Mouse (Mus musculus) urinary bladder, adult 2 months (tissue): ENCODE measurements around the gene Esp8. TPM values are rescaled to one million over a fixed set of nuclear protein-coding genes. Genes with fewer than 3 reads are reported as not detected.
"Not testable (repeated sequence)": the region's sequence is repeated elsewhere in the genome, so short reads cannot be mapped to it uniquely, and the experiment has no call there.

Source experiments
- DNase-seq: peaks from one replicate; pipeline ENCODE4 v3.0.0; 2022; ENCODE audit warnings: low spot score
- polyA plus RNA-seq: library from polyadenylated mRNA; depleted of rRNA; stranded (reverse); fragments of >200 nt; gene quantifications from 2 replicates; pipeline ENCODE4 v1.2.3, GENCODE M21; 2012; rRNA removed

Esp8 gene
- polyA plus RNA-seq: not detected in 2 replicates

DNA sequence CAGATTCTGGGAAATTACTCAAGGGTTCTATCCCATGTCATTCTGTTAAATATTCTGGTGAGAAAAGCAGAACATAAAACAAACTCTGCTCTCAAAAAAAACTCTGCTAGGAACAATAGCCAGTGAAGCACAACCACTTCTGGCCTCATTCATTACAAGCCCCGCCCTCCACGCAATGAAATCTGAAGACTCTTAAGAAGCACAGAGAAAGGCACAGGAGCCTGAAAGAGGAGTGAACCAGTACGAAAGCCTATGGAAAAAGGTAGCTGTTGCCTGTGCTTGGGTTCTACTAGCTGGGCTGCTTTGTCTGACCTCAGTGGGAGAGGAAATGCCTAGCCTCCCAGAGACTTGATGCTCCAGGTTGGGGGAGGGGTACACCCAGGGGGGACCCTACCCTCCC, at the start of gene Esp8:
Gene Esp8 (plus strand): TSS at position 205 of the 400 bp plus-strand sequence.
- no peak for DNase-seq

DNA sequence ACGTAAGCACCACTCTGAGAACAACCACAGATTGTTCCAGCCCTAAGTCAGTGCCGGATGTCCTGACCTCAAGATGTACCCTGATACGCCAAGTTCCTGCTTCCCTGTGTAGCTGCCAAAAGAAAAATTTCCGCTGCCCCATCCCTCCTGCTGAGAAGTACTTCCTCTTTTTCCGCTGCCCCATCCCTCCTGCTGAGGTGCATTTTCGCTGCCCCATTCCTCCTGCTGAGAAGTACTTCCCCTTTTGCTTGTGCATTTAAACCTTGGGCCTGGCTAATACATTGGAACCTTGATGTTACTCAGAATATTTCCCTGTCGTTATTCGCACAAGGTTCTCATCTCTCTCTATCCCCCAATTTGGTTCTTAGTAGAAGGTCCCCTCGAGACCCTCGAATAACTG, 36.3 kb upstream of the Esp8 start:
- DNase-seq: not testable (repeated sequence)

DNA sequence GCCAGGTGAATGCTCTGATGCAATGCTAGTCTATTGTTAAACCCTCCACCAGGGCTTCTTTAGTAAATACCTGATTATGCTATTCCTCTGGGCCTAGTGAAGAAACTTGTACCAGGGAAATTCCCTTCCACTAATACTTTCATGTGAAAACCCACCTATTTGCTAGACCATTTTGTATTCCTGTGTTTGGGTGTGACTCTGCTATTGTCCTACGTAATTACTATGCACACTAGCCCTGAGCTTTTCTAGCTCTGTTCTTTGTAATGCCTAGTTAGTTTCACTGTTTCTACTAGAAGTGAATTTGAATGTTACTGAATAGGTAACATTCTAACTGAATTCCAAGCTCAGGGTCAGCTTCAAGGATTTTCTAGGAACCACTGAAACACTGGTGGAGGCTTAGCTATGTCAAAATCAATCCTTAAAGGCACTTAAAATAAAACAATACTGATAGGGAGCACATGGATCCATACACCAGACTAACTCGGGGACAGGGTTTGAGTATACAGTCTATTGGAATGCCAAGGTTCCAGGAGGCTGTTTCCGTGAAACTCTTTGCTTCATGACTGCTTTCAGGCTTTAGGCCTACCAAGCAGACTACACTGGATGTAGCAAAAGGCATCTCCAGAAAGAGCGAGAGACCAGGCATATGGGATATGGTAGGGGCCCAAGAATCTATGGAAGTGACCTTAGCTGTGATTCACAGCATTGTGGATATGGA, 24.2 kb upstream of the Esp8 start:
- DNase-seq: not testable (repeated sequence)

DNA sequence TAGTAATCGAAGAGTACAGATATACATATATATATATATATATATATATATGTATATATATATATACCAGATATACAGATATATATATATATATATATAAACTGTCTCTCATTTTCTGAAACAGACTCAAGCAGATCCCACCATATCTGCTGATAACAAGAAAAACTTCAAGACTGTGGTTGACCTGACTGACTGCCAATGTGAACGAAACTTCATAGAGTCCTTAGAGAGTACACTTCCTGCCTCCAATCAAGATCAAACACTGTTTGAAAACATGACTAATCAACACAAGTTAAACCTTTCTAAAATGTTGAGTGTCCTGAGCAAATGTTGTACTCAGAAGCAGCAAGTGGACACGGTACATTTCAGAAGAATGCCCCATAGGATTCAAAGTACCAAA, 10.0 kb downstream of the Esp8 start:
- DNase-seq: no peak

DNA sequence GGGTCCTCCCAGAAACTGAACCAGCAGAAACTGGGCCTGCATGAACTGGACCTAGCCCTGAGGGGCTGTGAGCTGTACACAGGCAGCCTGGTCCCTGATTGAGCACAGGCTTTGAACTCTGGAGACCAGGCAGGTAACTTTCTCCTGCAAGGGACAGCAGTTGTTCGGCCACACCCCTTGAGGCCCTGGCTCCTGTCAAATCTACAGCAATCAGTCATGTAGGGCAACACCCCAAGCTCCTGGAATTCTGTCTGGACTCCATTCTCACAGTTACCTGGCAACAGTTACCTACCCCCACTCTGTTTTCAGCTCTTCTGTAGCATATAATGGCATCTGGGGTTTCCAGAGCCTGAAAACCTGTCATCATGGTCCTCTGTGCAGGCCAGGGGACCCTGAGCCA, 11.3 kb downstream of the Esp8 start:
- no peak for DNase-seq

DNA sequence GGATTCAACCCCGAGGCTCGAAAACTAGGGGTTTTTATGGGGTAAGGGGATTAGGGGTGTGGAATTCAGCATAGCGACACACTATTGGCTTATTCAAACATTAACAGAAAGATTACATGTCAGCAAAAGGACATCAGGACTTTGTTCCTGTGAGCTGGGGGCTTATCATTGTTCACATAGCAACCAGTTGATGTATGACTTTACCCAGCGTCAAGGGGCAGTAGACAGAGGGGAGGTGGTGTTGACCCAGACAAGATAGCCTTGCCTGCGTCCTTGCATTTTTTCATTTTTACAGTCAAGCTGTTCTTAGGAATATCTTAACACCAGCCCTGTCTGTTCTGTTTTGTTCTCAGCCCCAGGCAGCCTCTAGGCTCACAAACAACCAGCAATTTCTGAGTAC, 27.2 kb downstream of the Esp8 start:
- DNase-seq: not testable (repeated sequence)

DNA sequence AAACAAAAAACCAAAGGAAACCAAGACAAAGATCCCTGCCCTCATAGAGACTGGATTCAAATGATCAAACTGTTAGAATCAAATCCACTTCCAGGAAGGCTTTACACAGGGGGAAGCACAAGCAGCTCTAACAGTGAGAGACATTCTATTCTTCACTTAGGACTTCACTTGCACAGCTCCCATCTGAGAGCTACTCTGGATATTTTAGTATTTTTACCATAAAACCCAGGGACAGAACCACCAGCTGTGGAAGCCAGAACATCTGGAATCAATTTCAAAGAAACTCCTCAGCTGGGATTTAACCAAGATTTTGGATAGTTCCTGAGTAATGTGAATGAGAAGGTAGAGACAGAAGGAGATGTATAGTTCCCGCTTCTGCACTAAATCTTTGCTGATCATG, 33.6 kb downstream of the Esp8 start:
- DNase-seq: no peak

DNA sequence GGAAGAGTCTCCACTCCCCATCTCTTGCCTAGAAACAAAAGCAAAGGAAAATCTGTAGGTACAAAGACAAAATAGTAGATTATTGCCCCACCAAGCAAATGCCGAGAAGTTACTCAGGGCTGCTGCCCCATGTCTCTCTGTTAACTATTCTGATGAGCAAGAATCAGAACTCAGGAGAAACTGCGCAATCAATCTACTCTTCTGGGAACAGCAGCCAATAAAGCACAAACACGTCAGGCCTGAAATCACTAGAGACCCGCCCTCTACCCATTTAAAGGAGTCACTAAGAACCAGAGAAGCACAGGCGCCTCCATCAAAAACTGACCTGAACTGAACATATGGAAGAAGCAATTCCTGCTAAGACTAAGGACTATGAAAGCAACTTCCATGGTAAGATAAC, 41.4 kb downstream of the Esp8 start, which contains the start of gene Esp6:
Gene Esp6 (plus strand): TSS at position 301 of the 400 bp plus-strand sequence.
- no peak for DNase-seq

Other genes starting within 250 kb of the Esp8 start
- gene Crisp1, start 200.8 kb upstream of the Esp8 start, polyA plus RNA-seq: not detected in 2 replicates
- gene Esp6, start 41.5 kb downstream of the Esp8 start, polyA plus RNA-seq: not detected in 2 replicates
- gene Esp4, start 78.6 kb downstream of the Esp8 start, polyA plus RNA-seq: not detected in 2 replicates
- gene Esp3, start 112.1 kb downstream of the Esp8 start, polyA plus RNA-seq: not detected in 2 replicates
- not detected in 2 replicates for gene Esp1, start 207.1 kb downstream of the Esp8 start, polyA plus RNA-seq